Mouse (Mus musculus) heart, postnatal 36 days (tissue): ENCODE measurements around the gene Slc9a2. TPM values are rescaled to one million over a fixed set of nuclear protein-coding genes. Genes with fewer than 3 reads are reported as not detected.
"Not testable (repeated sequence)": the region's sequence is repeated elsewhere in the genome, so short reads cannot be mapped to it uniquely, and the experiment has no call there.

ENCODE experiments used
- DNase-seq, 2 experiments: peaks; one replicate each; pipeline ENCODE4 v3.0.0; 2021 to 2022
- intact Hi-C: fragments of 180-260 bp; cut with DNase I; formaldehyde crosslinking; loops from one replicate; pipeline ENCODE4 v1.15.1; 2025
- total RNA-seq, 2 experiments: library from RNA; stranded (reverse); gene quantifications; 2 replicates each; pipeline ENCODE4 v1.2.3; 2021

Slc9a2 gene
- 1 to 10 TPM; 1.2 to 1.7 TPM for total RNA-seq

- intact Hi-C loops: loop anchor here (5.0 kb wide), 1 partner anchor 87 kb away; no protein-coding TSS in a partner anchor
- DNase-seq: peak in 1 of 2 experiments; percentile 6
Observed at GRCm38 (mm10) chr1:40680067-40680867, at the start of gene Slc9a2. Gene Slc9a2 (plus strand): TSS chr1:40680574.

GRCm38 (mm10) chr1:40632407-40633062, 47.8 kb upstream of the Slc9a2 start:
- DNase-seq: no peak
- intact Hi-C loops: no loop called here

GRCm38 (mm10) chr1:40634608-40635007, 45.8 kb upstream of the Slc9a2 start:
- DNase-seq: no peak
- intact Hi-C loops: no loop called here

- DNase-seq: no peak
- intact Hi-C loops: no loop called here
Observed at GRCm38 (mm10) chr1:40648234-40648633, 32.1 kb upstream of the Slc9a2 start.

- intact Hi-C loops: no loop called here
- peak in 1 of 2 experiments; percentile 18 for DNase-seq
Observed at GRCm38 (mm10) chr1:40650803-40651497, 29.4 kb upstream of the Slc9a2 start.

GRCm38 (mm10) chr1:40657035-40657434, 23.3 kb upstream of the Slc9a2 start:
- DNase-seq: no peak
- intact Hi-C loops: loop anchor here (5.0 kb wide), 2 partner anchors 40 to 275 kb away; no protein-coding TSS in a partner anchor

DNA sequence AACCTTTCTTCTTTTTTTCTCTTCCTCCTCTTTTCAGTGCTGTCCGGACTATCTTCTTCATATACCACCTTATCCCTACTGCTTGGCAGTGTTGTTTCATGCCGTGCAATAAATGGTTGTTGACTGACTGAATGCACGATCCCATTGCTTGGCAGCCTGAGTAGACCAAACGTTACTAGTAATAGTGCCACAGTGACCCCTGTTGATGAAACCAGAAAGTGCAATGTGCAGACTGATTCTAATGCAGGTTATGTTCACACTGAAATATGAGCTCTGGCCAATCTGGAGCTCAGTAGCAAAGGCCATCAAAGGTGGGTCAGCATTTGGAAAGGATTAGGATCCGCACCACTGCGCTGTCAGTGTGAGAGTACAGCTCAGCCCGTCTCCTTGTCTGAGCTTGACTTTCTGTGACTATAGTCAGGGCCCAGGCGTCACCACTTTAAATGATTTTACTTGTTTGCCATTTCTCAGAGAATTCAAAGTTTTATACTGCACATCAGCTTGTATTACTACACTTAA, 22.3 kb upstream of the Slc9a2 start:
- peak; percentile 70 to 71 for DNase-seq
- intact Hi-C loops: loop anchor here (1.0 to 5.0 kb wide), 3 partner anchors 41 to 276 kb away; no protein-coding TSS in a partner anchor

DNA sequence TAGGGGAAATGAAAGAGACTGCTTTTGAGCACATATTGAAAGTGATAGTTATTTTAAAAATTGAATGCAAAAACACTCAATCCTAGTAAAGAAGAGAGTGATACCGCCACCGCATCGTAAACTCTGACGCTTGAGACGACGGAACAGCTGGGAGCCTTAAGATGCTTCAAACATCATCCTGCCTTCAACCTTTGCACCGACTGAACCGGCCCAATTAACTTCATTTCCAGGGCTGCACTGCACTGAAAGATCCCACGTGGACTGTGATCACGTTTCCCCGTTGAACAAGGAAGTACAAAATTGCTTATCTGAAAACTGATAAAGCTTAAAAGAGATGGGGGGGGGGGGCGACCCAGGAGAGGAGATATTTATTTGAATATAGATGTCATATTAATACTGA, 21.4 kb upstream of the Slc9a2 start:
- DNase-seq: no peak

GRCm38 (mm10) chr1:40659496-40659895, 20.9 kb upstream of the Slc9a2 start:
- intact Hi-C loops: loop anchor here (5.0 kb wide), 2 partner anchors 42 to 277 kb away; no protein-coding TSS in a partner anchor
- no peak for DNase-seq

More for the DNA sequence above, 21.4 kb upstream of the Slc9a2 start:
- intact Hi-C loops: loop anchor here (5.0 kb wide), 2 partner anchors 42 to 277 kb away; no protein-coding TSS in a partner anchor

GRCm38 (mm10) chr1:40660838-40661237, 19.5 kb upstream of the Slc9a2 start:
- intact Hi-C loops: no loop called here
- DNase-seq: no peak

DNA sequence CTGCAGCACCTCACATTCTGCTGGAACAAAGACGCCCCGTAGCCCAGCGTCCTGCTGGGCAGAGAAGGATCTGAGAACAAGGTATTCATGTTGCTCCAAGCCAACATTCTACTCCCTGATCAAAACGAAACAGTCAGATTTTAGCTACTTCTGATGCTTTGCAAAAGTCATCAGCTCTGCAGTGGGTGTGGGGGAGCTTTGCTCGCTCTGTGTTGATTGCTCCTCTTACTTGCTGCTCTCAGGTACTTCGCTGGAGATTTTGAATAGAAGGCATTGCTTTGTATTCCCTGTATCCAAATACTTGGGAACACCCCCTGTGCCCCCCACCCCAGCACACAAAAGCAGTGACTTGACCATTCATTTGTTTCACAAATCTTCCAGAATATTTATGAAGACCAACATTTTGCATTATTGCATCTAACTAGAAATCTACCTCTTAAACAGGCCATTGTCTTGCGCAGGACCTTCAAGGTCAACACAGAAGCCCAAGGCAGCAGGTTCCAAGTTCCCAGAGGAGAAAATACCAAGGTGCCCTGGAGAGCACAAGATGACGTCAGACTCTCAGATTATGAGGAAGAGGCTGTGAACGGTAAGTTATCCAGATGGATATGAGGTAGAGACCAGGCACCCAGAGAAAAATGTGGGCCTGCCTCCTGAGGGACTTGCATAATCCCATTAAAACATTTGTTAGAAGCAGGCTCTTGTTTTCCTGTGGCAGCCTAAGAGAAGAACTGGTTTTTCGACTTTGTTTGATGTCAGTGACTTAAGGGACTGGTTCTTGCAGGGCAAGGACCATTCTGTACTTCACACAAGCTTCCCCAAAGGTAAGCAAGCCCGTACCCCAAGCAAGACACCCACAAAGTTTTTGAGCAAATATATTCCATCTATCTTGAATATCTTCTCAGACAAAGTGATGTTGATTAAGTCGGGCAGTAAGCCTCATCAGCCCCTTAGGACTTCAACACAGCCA, 14.7 kb upstream of the Slc9a2 start:
- intact Hi-C loops: no loop called here
- no peak for DNase-seq

GRCm38 (mm10) chr1:40667442-40667841, 12.9 kb upstream of the Slc9a2 start:
- DNase-seq: not testable (repeated sequence)

GRCm38 (mm10) chr1:40670025-40670424, 10.3 kb upstream of the Slc9a2 start:
- intact Hi-C loops: no loop called here
- DNase-seq: peak in 1 of 2 experiments; percentile 37

More at GRCm38 (mm10) chr1:40667442-40667841, 12.9 kb upstream of the Slc9a2 start:
- intact Hi-C loops: not testable (repeated sequence)

GRCm38 (mm10) chr1:40671490-40671889, 8.9 kb upstream of the Slc9a2 start:
- no peak for DNase-seq
- intact Hi-C loops: no loop called here

GRCm38 (mm10) chr1:40677306-40677705, 3.1 kb upstream of the Slc9a2 start:
- intact Hi-C loops: loop anchor here (5.0 kb wide), 1 partner anchor 60 kb away; no protein-coding TSS in a partner anchor
- DNase-seq: no peak

DNA sequence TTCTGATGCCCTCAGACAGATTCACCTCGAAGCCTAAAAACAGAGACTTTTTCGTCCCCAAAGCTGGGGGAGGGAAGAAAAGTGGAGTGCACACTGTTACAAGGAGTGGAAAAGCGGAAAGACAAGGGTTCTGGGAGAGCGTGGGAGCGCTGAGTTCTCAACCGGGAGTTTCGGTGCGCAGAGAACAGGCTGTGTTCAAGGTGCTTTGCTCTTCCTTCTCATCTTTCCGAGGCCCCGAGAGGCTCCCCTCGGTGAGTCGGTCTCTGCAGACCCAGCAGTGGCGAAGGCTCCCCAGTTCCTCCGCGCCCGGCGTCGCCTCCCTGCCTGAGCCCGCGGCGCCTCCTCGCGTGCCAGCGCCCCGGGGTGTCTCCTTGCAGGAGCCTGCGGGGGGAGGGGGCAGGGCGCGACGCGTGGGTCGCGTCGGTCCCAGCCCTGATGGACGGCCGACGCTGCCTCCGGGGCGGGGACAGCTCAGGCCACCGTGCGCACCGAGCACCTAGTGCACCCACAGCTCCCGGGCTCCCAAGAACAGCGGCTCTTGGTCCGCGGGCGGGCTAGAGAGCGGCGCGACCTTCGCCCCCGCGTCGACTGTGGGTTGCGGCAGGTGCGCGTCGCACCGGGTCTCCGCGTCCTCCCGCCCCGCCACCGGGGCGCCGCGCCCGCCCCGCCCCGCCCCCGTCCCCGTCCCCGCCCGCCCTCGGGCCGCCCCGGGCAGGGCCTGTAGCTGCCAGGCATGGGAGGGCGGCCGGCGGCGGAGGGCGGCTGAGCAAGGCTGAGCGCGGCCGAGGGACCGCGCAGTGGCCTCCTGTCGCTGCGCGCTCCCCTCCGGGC, 709 bp downstream of the Slc9a2 start:
- peak; percentile 28 to 34 for DNase-seq

DNA sequence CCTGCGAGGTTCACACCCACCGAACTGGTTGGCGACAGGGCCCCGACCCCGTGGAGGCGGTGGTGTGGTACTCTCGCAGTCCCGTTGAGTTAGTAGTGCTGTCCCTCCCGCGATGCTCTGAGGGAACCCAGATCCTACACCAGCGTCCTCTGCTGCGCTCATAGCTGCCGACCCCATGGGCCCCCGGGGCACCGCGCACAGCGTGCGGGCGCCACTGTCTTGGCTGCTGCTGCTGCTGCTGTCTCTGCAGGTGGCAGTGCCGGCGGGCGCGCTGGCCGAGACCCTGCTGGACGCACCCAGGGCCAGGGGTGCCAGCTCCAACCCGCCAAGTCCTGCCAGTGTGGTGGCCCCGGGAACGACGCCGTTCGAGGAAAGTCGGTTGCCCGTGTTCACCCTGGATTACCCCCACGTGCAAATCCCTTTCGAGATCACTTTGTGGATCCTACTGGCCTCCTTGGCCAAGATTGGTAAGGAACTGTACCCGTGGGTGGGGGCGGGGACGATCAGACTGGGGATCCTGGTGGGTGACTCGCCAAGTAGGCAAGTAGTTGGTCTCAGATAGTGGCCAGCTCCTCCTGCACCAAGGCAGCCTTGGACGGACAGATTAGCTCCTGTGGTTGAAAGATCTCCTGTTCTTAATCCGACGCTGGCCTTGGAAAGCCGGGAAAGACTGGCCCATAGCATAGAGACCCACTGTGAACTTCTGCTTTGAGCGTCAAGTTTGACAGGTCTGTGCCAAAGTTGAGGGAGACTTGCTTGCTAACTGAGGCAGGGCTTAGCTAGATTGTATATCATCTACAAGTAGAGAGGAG, 1.5 kb downstream of the Slc9a2 start:
- DNase-seq: peak in 1 of 2 experiments; percentile 5
- intact Hi-C loops: loop anchor here (5.0 kb wide), 1 partner anchor 85 kb away; no protein-coding TSS in a partner anchor

More for the DNA sequence above, 709 bp downstream of the Slc9a2 start:
- intact Hi-C loops: loop anchor here (5.0 kb wide), 1 partner anchor 86 kb away; no protein-coding TSS in a partner anchor
